Mouse (Mus musculus): ENCODE results near the gene Kcng4. TPM values are rescaled to one million over a fixed set of nuclear protein-coding genes. Genes with fewer than 3 reads are reported as not detected.

Gene Kcng4
- polyA plus RNA-seq, 1 experiment = not detected

DNA sequence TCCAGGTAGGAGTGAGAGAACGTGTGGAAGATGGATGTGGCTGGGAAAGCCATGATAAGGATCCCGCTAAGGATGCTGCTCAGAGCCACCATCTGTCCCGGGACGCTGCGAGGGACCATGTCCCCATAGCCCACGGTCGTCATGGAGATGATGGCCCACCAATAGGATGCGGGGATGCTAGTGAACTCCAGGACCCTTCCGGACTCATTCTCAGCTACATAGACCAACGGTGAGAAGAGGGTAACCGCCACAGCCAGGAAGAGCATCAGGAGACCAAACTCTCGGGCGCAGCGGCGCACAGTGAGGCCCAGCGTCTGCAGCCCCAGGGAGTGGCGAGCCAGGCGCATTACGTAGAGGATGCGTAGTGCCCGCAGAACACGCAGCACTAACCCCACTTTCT, 9.7 kb downstream of the Kcng4 start:
- TF ChIP-seq MYOG (IDR thresholded peaks at IDR 0.05; ENCODE audit: control insufficient read depth, extremely low read depth, insufficient read length) (no peak), MYOD1 (IDR thresholded peaks at IDR 0.05; ENCODE audit: control insufficient read depth, insufficient read length, low read depth) (no peak), USF1 (IDR thresholded peaks at IDR 0.05; ENCODE audit: low read depth) (no peak), MAX (IDR thresholded peaks at IDR 0.05) (no peak), CTCF (IDR thresholded peaks at IDR 0.05; ENCODE audit: control insufficient read depth, insufficient read depth, insufficient read length) (no peak), FOSL1 (IDR thresholded peaks at IDR 0.05; ENCODE audit: insufficient read depth, low read length, poor library complexity, severe bottlenecking) (no peak)
- no peaks in the 10 kb centered on the region for H3K79me2 ChIP-seq (ENCODE audit: control insufficient read depth, insufficient read depth)
- H3K27me3 ChIP-seq (ENCODE audit: control insufficient read depth, insufficient read depth, insufficient read length) = peaks cover 89% of the 10 kb centered on the region
- H3K36me3 ChIP-seq (ENCODE audit: control insufficient read depth, insufficient read depth) = no peaks in the 10 kb centered on the region
- H3ac ChIP-seq (ENCODE audit: control insufficient read depth, insufficient read length, low read depth) = no peak overlapping the region
- H3K79me3 ChIP-seq (ENCODE audit: low read depth) = no peaks in the 10 kb centered on the region
- H3K4me3 ChIP-seq (ENCODE audit: insufficient read depth, poor library complexity, severe bottlenecking) = no peak overlapping the region

DNA sequence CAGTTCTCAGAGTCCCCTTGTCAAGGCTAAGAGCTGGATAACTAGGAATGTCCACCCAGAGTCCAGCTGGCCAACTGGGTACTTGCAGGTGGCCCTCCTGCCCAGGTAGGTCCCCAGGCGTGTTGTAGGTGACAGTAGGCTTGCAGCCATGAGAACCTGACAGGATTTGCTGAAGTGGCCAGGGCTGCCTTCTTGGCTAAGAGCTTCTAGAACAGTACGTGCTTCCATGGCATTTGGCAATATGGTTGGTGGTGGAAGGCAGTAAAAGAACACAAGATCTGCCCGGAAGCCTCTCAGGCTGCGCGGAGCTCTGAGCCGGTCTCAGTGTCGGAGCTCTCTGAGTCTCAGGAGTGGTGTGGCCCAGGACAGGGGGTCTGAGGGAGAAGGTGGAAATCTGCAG, 10.6 kb downstream of the Kcng4 start:
- H3K36me3 ChIP-seq (ENCODE audit: control insufficient read depth, insufficient read depth) = no peaks in the 10 kb centered on the region
- no peak for TF ChIP-seq USF1 (IDR thresholded peaks at IDR 0.05; ENCODE audit: low read depth)
- TF ChIP-seq MYOG (IDR thresholded peaks at IDR 0.05; ENCODE audit: control insufficient read depth, extremely low read depth, insufficient read length) = no peak
- no peak for TF ChIP-seq CTCF (IDR thresholded peaks at IDR 0.05; ENCODE audit: control insufficient read depth, insufficient read depth, insufficient read length)
- TF ChIP-seq MAX (IDR thresholded peaks at IDR 0.05) = no peak
- TF ChIP-seq CEBPB (IDR thresholded peaks at IDR 0.05; ENCODE audit: low read depth) = no peak
- no peak for TF ChIP-seq MYOD1 (IDR thresholded peaks at IDR 0.05; ENCODE audit: control insufficient read depth, insufficient read length, low read depth)
- TF ChIP-seq FOSL1 (IDR thresholded peaks at IDR 0.05; ENCODE audit: insufficient read depth, low read length, poor library complexity, severe bottlenecking) = no peak
- H3K27me3 ChIP-seq (ENCODE audit: control insufficient read depth, insufficient read depth, insufficient read length) = peaks cover 83% of the 10 kb centered on the region
- no peak overlapping the region for H3K4me3 ChIP-seq (ENCODE audit: insufficient read depth, poor library complexity, severe bottlenecking)
- H3K79me2 ChIP-seq (ENCODE audit: control insufficient read depth, insufficient read depth) = no peaks in the 10 kb centered on the region
- H3ac ChIP-seq (ENCODE audit: control insufficient read depth, insufficient read length, low read depth) = no peak overlapping the region
- no peaks in the 10 kb centered on the region for H3K79me3 ChIP-seq (ENCODE audit: low read depth)

- peaks cover 82% of the 10 kb centered on the region for H3K27me3 ChIP-seq (ENCODE audit: control insufficient read depth, insufficient read depth, insufficient read length)
- no peaks in the 10 kb centered on the region for H3K36me3 ChIP-seq (ENCODE audit: control insufficient read depth, insufficient read depth)
- no peaks in the 10 kb centered on the region for H3K79me3 ChIP-seq (ENCODE audit: low read depth)
- H3ac ChIP-seq (ENCODE audit: control insufficient read depth, insufficient read length, low read depth) = no peak overlapping the region
- no peak overlapping the region for H3K4me3 ChIP-seq (ENCODE audit: insufficient read depth, poor library complexity, severe bottlenecking)
- TF ChIP-seq CEBPB (IDR thresholded peaks at IDR 0.05; ENCODE audit: low read depth) (no peak), CTCF (IDR thresholded peaks at IDR 0.05; ENCODE audit: control insufficient read depth, insufficient read depth, insufficient read length) (no peak), MYOD1 (IDR thresholded peaks at IDR 0.05; ENCODE audit: control insufficient read depth, insufficient read length, low read depth) (no peak), FOSL1 (IDR thresholded peaks at IDR 0.05; ENCODE audit: insufficient read depth, low read length, poor library complexity, severe bottlenecking) (no peak), USF1 (IDR thresholded peaks at IDR 0.05; ENCODE audit: low read depth) (no peak), MYOG (IDR thresholded peaks at IDR 0.05; ENCODE audit: control insufficient read depth, extremely low read depth, insufficient read length) (no peak)
- no peaks in the 10 kb centered on the region for H3K79me2 ChIP-seq (ENCODE audit: control insufficient read depth, insufficient read depth)
Measured at GRCm38 (mm10) chr8:119623744-119624143, 11.7 kb downstream of the Kcng4 start.

DNA sequence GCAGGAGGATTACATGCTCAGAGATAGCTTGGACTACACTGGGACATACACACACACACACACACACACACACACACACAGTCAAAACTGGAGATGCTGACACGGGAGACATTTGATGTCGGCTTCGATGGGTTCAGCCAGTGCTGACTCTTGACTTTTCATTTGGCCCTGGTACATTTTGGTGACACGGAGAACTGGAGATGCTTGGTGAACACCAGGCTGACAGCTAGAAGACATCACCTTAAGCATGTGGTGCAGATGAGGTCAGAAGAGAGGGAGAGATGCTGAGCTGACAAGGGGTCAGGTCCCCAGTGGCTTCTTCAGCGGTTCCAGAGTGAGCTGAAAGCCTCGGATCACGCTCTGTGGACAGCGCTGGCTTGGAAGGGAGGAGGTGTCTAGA, 12.4 kb downstream of the Kcng4 start:
- Histone ChIP-seq H3K27me3 (ENCODE audit: control insufficient read depth, insufficient read depth, insufficient read length) (peaks cover 84% of the 10 kb centered on the region), H3K36me3 (ENCODE audit: control insufficient read depth, insufficient read depth) (no peaks in the 10 kb centered on the region), H3ac (ENCODE audit: control insufficient read depth, insufficient read length, low read depth) (no peak overlapping the region), H3K79me2 (ENCODE audit: control insufficient read depth, insufficient read depth) (no peaks in the 10 kb centered on the region), H3K79me3 (ENCODE audit: low read depth) (no peaks in the 10 kb centered on the region), H3K4me3 (ENCODE audit: insufficient read depth, poor library complexity, severe bottlenecking) (no peak overlapping the region)
- no peak for TF ChIP-seq CEBPB (IDR thresholded peaks at IDR 0.05; ENCODE audit: low read depth)
- no peak for TF ChIP-seq USF1 (IDR thresholded peaks at IDR 0.05; ENCODE audit: low read depth)
- TF ChIP-seq MYOD1 (IDR thresholded peaks at IDR 0.05; ENCODE audit: control insufficient read depth, insufficient read length, low read depth) = no peak

GRCm38 (mm10) chr8:119622555-119622954, 12.9 kb downstream of the Kcng4 start:
- TF ChIP-seq CTCF (IDR thresholded peaks at IDR 0.05; ENCODE audit: control insufficient read depth, insufficient read depth, insufficient read length) (no peak), FOSL1 (IDR thresholded peaks at IDR 0.05; ENCODE audit: insufficient read depth, low read length, poor library complexity, severe bottlenecking) (no peak), MAX (IDR thresholded peaks at IDR 0.05) (no peak), MYOG (IDR thresholded peaks at IDR 0.05; ENCODE audit: control insufficient read depth, extremely low read depth, insufficient read length) (no peak), CEBPB (IDR thresholded peaks at IDR 0.05; ENCODE audit: low read depth) (no peak), MYOD1 (IDR thresholded peaks at IDR 0.05; ENCODE audit: control insufficient read depth, insufficient read length, low read depth) (no peak)
- no peaks in the 10 kb centered on the region for H3K79me3 ChIP-seq (ENCODE audit: low read depth)
- no peak overlapping the region for H3ac ChIP-seq (ENCODE audit: control insufficient read depth, insufficient read length, low read depth)
- no peaks in the 10 kb centered on the region for H3K36me3 ChIP-seq (ENCODE audit: control insufficient read depth, insufficient read depth)
- H3K4me3 ChIP-seq (ENCODE audit: insufficient read depth, poor library complexity, severe bottlenecking) = no peak overlapping the region
- no peaks in the 10 kb centered on the region for H3K79me2 ChIP-seq (ENCODE audit: control insufficient read depth, insufficient read depth)
- H3K27me3 ChIP-seq (ENCODE audit: control insufficient read depth, insufficient read depth, insufficient read length) = peaks cover 84% of the 10 kb centered on the region

DNA sequence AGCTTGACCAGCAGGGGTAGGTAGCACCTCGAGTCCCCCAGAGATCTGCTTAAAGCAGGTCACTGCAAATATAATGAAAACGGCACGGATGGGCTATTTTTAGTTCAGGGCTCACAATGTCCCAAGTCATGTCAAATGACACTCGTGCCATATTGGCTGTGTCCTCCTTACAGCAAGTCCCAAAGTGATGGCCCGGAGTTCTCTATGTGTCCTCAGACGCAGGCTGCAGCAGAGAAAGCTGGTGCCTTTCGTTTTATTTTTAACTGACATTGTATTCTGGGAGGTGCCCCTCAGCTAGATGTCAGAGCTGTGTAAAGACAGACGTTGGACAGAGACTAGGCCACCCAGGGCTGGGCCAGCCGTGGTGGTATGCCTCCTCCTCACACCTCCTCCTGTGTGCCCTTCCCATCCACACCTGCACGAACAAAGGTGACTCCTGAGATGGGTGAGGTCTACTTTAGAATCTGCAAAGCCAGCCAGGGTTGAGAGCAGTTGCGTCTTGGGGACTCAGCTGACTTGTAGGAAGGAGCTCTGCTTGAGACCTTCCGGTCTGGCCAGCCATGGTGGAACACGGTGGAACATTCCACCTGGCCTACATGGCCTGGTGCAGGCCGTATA, 14.5 kb downstream of the Kcng4 start:
- Histone ChIP-seq H3K27me3 (ENCODE audit: control insufficient read depth, insufficient read depth, insufficient read length) (peaks cover 86% of the 10 kb centered on the region), H3K4me3 (ENCODE audit: insufficient read depth, poor library complexity, severe bottlenecking) (no peak overlapping the region), H3K36me3 (ENCODE audit: control insufficient read depth, insufficient read depth) (no peaks in the 10 kb centered on the region), H3ac (ENCODE audit: control insufficient read depth, insufficient read length, low read depth) (no peak overlapping the region), H3K79me2 (ENCODE audit: control insufficient read depth, insufficient read depth) (no peaks in the 10 kb centered on the region), H3K79me3 (ENCODE audit: low read depth) (no peaks in the 10 kb centered on the region)
- TF ChIP-seq FOSL1 (IDR thresholded peaks at IDR 0.05; ENCODE audit: insufficient read depth, low read length, poor library complexity, severe bottlenecking) (no peak), MAX (IDR thresholded peaks at IDR 0.05) (no peak), USF1 (IDR thresholded peaks at IDR 0.05; ENCODE audit: low read depth) (no peak), CEBPB (IDR thresholded peaks at IDR 0.05; ENCODE audit: low read depth) (no peak), MYOG (IDR thresholded peaks at IDR 0.05; ENCODE audit: control insufficient read depth, extremely low read depth, insufficient read length) (no peak), MYOD1 (IDR thresholded peaks at IDR 0.05; ENCODE audit: control insufficient read depth, insufficient read length, low read depth) (no peak)

Data from C2C12 (cell line).